Mouse (Mus musculus): ENCODE measurements at regions not wholly inside any gene's neighbourhood (a gene's known extent, or its start where the extent isn't known, plus 50 kb on each side); places are given as distances from the start of the nearest gene placed in this dataset.

DNA sequence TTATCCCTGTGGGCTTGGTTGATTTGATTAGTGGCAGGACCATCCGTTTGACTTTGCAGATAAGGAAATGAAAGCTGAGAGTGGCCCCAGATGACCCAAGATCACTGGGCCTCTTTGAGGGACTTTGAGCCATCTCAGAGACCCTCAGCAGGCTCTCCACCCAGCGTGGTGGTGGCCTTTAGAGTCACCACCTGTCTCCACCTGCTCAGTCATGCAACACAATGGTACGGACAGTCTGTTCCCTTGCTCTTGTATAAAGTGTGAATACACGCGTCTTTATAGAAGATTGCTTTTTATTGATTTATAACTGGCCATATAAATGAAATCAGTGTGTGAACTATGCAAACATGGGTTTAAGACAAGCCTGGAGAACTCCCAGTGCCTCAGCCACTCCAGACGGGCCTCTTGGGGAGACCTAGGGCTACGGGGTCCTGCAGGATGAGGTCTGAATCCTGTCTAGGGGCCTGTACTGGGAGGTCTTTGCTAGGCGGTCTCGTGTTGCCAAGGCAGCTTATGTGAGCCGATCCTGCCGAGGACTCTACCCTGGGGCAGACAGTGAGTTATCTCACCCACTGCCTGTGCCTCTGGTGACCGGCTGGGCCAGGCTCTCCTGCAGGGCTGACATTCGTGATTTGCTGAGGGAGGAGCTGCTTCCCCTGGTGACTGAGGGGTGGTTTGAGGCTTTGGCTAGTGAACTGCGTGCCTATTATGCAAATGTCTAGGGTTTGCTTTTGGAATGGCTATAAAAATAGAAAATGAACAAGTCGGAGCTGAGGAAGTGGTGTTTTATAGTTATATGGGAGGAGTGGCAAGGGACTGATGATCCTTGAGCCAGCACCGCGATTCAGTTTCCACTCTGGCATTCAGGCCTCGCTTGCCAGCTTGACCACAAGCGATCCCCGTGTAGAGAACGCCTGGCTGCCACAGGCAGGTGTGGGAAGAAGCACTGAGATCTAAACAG, 176.5 kb downstream of the Fam43a start:
- peaks cover 8% of the 10 kb centered on the region; the same call in 1 of the 2 replicates for H3K4me1 ChIP-seq (ENCODE audit: control insufficient read depth, insufficient read depth, insufficient read length)
- H3K36me3 ChIP-seq (ENCODE audit: control insufficient read depth, insufficient read depth, low read length) = no peaks in the 10 kb centered on the region
- TF ChIP-seq CTCF (IDR thresholded peaks at IDR 0.05; ENCODE audit: extremely low read depth, insufficient read depth, insufficient read length, insufficient replicate concordance) (no peak), POLR2A (IDR thresholded peaks at IDR 0.05; ENCODE audit: low read depth, low read length) (no peak)
- H3K27me3 ChIP-seq (ENCODE audit: control insufficient read depth, insufficient read depth, low read length) = no peaks in the 10 kb centered on the region
- DNase-seq (ENCODE audit: low read depth in 1 of 2, low spot score in 2 of 2) = no peak
- no peak overlapping the region for H3K4me3 ChIP-seq (ENCODE audit: extremely low read depth, insufficient read depth, insufficient read length)
- no peak overlapping the region for H3K27ac ChIP-seq (ENCODE audit: insufficient read depth, low read length)
- WGBS = 51% methylated on average over 21 of the region's 21 CpGs

GRCm38 (mm10) chr16:30777416-30777815, 177.9 kb downstream of the Fam43a start:
- WGBS = 90% methylated on average over 6 of the region's 6 CpGs
- no peak for DNase-seq (ENCODE audit: low read depth in 1 of 2, low spot score in 2 of 2)
- no peak for TF ChIP-seq CTCF (IDR thresholded peaks at IDR 0.05; ENCODE audit: extremely low read depth, insufficient read depth, insufficient read length, insufficient replicate concordance)
- TF ChIP-seq POLR2A (IDR thresholded peaks at IDR 0.05; ENCODE audit: low read depth, low read length) = no peak

GRCm38 (mm10) chr16:30778078-30778477, 178.6 kb downstream of the Fam43a start:
- no peaks in the 10 kb centered on the region for H3K27me3 ChIP-seq (ENCODE audit: control insufficient read depth, insufficient read depth, low read length)
- H3K36me3 ChIP-seq (ENCODE audit: control insufficient read depth, insufficient read depth, low read length) = no peaks in the 10 kb centered on the region
- no peak for TF ChIP-seq POLR2A (IDR thresholded peaks at IDR 0.05; ENCODE audit: low read depth, low read length)
- no peak for TF ChIP-seq CTCF (IDR thresholded peaks at IDR 0.05; ENCODE audit: extremely low read depth, insufficient read depth, insufficient read length, insufficient replicate concordance)
- DNase-seq (ENCODE audit: low read depth in 1 of 2, low spot score in 2 of 2) = no peak
- H3K4me1 ChIP-seq (ENCODE audit: control insufficient read depth, insufficient read depth, insufficient read length) = peaks cover 6% of the 10 kb centered on the region; the same call in 1 of the 2 replicates
- H3K4me3 ChIP-seq (ENCODE audit: extremely low read depth, insufficient read depth, insufficient read length) = no peak overlapping the region
- WGBS = 89% methylated on average over 7 of the region's 7 CpGs
- no peak overlapping the region for H3K27ac ChIP-seq (ENCODE audit: insufficient read depth, low read length)

More at GRCm38 (mm10) chr16:30777416-30777815, 177.9 kb downstream of the Fam43a start:
- peaks cover 8% of the 10 kb centered on the region; the same call in 1 of the 2 replicates for H3K4me1 ChIP-seq (ENCODE audit: control insufficient read depth, insufficient read depth, insufficient read length)
- no peaks in the 10 kb centered on the region for H3K27me3 ChIP-seq (ENCODE audit: control insufficient read depth, insufficient read depth, low read length)
- no peaks in the 10 kb centered on the region for H3K36me3 ChIP-seq (ENCODE audit: control insufficient read depth, insufficient read depth, low read length)
- no peak overlapping the region for H3K27ac ChIP-seq (ENCODE audit: insufficient read depth, low read length)
- no peak overlapping the region for H3K4me3 ChIP-seq (ENCODE audit: extremely low read depth, insufficient read depth, insufficient read length)

DNA sequence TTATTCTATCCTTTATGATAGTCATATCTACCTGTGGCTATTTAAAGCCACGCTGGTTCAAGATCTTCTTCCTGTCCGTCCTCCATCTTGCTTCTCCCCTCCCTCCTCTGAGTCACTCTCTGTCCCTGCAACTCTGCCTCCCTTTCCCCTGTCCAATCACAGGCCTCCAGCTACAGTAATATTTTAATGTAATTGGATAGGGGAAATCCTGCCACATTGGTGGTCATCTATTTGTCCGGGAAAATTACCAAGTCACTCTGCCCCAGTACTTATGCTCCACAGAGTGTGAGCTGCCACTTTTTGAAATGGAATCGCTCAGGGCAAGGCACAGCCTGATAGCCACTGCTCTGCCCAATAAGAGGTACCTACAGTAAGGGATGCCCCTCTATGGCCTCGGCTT, 179.4 kb downstream of the Fam43a start:
- WGBS = 73% methylated on average over 5 of the region's 5 CpGs
- TF ChIP-seq POLR2A (IDR thresholded peaks at IDR 0.05; ENCODE audit: low read depth, low read length) (no peak), CTCF (IDR thresholded peaks at IDR 0.05; ENCODE audit: extremely low read depth, insufficient read depth, insufficient read length, insufficient replicate concordance) (no peak)

GRCm38 (mm10) chr16:30784261-30784660, 184.7 kb downstream of the Fam43a start:
- no peaks in the 10 kb centered on the region for H3K27me3 ChIP-seq (ENCODE audit: control insufficient read depth, insufficient read depth, low read length)

More for the DNA sequence above, 179.4 kb downstream of the Fam43a start:
- Histone ChIP-seq H3K27ac (ENCODE audit: insufficient read depth, low read length) (no peak overlapping the region), H3K4me1 (ENCODE audit: control insufficient read depth, insufficient read depth, insufficient read length) (peaks cover 6% of the 10 kb centered on the region; the same call in 1 of the 2 replicates), H3K36me3 (ENCODE audit: control insufficient read depth, insufficient read depth, low read length) (no peaks in the 10 kb centered on the region), H3K4me3 (ENCODE audit: extremely low read depth, insufficient read depth, insufficient read length) (no peak overlapping the region), H3K27me3 (ENCODE audit: control insufficient read depth, insufficient read depth, low read length) (no peaks in the 10 kb centered on the region)
- no peak for DNase-seq (ENCODE audit: low read depth in 1 of 2, low spot score in 2 of 2)

DNA sequence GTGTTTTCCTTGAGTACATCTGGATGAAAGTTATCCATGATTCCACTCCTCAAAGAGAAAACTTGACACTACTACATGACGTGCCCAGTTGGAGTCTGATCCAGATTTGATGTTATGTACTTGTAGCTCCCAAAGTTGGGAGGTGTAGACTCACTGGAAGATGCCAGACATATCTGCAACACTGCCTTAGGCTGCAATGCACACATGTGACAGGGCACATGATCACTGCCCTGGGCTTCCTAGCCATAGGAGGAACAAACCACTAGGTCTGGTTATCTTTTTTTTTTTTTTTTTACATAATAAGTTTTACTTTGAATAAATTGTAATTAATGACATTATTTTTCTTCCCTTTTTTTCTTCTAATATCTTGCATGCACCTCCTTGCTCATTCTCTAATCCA, 185.4 kb downstream of the Fam43a start:
- Histone ChIP-seq H3K36me3 (ENCODE audit: control insufficient read depth, insufficient read depth, low read length) (no peaks in the 10 kb centered on the region), H3K4me1 (ENCODE audit: control insufficient read depth, insufficient read depth, insufficient read length) (peaks cover 12% of the 10 kb centered on the region; the same call in 1 of the 2 replicates), H3K27me3 (ENCODE audit: control insufficient read depth, insufficient read depth, low read length) (no peaks in the 10 kb centered on the region), H3K4me3 (ENCODE audit: extremely low read depth, insufficient read depth, insufficient read length) (no peak overlapping the region), H3K27ac (ENCODE audit: insufficient read depth, low read length) (no peak overlapping the region)
- TF ChIP-seq CTCF (IDR thresholded peaks at IDR 0.05; ENCODE audit: extremely low read depth, insufficient read depth, insufficient read length, insufficient replicate concordance) = no peak
- TF ChIP-seq POLR2A (IDR thresholded peaks at IDR 0.05; ENCODE audit: low read depth, low read length) = no peak
- WGBS = 90% methylated on average over 1 of the region's 1 CpGs
- no peak for DNase-seq (ENCODE audit: low read depth in 1 of 2, low spot score in 2 of 2)

More at GRCm38 (mm10) chr16:30784261-30784660, 184.7 kb downstream of the Fam43a start:
- Histone ChIP-seq H3K4me1 (ENCODE audit: control insufficient read depth, insufficient read depth, insufficient read length) (peaks cover 12% of the 10 kb centered on the region; the same call in 1 of the 2 replicates), H3K27ac (ENCODE audit: insufficient read depth, low read length) (no peak overlapping the region), H3K36me3 (ENCODE audit: control insufficient read depth, insufficient read depth, low read length) (no peaks in the 10 kb centered on the region), H3K4me3 (ENCODE audit: extremely low read depth, insufficient read depth, insufficient read length) (no peak overlapping the region)
- 89% methylated on average over 5 of the region's 5 CpGs for WGBS
- TF ChIP-seq POLR2A (IDR thresholded peaks at IDR 0.05; ENCODE audit: low read depth, low read length) (no peak), CTCF (IDR thresholded peaks at IDR 0.05; ENCODE audit: extremely low read depth, insufficient read depth, insufficient read length, insufficient replicate concordance) (no peak)
- no peak for DNase-seq (ENCODE audit: low read depth in 1 of 2, low spot score in 2 of 2)

Measured in spleen, adult 2 months (tissue).